Mouse (Mus musculus) layer of hippocampus, postnatal 25 days (tissue): Measurements from ENCODE around the gene Mgst2. TPM values are rescaled to one million over a fixed set of nuclear protein-coding genes. Genes with fewer than 3 reads are reported as not detected.

ENCODE experiments used
- DNase-seq, 2 experiments: peaks; one replicate each; pipeline ENCODE4 v3.0.0; 2022; ENCODE audit warnings: mixed read lengths in 2 of 2, low spot score in 1 of 2; ENCODE audit errors: extremely low spot score in 1 of 2
- total RNA-seq, 2 experiments: library from RNA; stranded (reverse); gene quantifications; 2 replicates each; pipeline ENCODE4 v1.2.3; 2021

Gene Mgst2
- total RNA-seq, 2 experiments from 2014 or later: not detected

- DNase-seq: no peak
Measured at GRCm38 (mm10) chr3:51730662-51731061, 70.5 kb downstream of the Mgst2 start.

GRCm38 (mm10) chr3:51731949-51732636, 71.9 kb downstream of the Mgst2 start:
- no peak for DNase-seq

Other genes with a start within 250 kb of the Mgst2 start
- gene Naa15, start 245.2 kb upstream of the Mgst2 start, total RNA-seq: 10 to 100 TPM; 41.6 to 48.3 TPM
- gene Rab33b, start 176.4 kb upstream of the Mgst2 start, total RNA-seq: 10 to 100 TPM; 23.0 to 24.8 TPM
- gene Setd7, start 99.5 kb upstream of the Mgst2 start, total RNA-seq: 100 to 1,000 TPM; 126 to 139 TPM